Mouse (Mus musculus) forebrain, embryonic 13.5 days (tissue): ENCODE data around the gene Kidins220. TPM values are rescaled to one million over a fixed set of nuclear protein-coding genes. Genes with fewer than 3 reads are reported as not detected.

Experiments used
- ATAC-seq: fragments of 200-750 bp; cut with Nextera tagmentation; 2 replicates; pipeline ENCODE4 v1.8.0; 2017
- H3K27ac ChIP-seq: fragments of 300-500 bp; sonication (generic); 2 replicates; pipeline ENCODE4 v1.5.1; 2015; ENCODE audit warnings: inconsistent platforms, mild to moderate bottlenecking, moderate library complexity
- H3K27me3 ChIP-seq: fragments of 300-500 bp; sonication (generic); 2 replicates; pipeline ENCODE4 v1.6.1; 2015; ENCODE audit warnings: mild to moderate bottlenecking, inconsistent platforms
- H3K36me3 ChIP-seq: fragments of 300-500 bp; sonication (generic); 2 replicates; pipeline ENCODE4 v1.6.1; 2015; ENCODE audit warnings: mild to moderate bottlenecking, inconsistent platforms; ENCODE audit not compliant: poor library complexity, severe bottlenecking
- H3K4me1 ChIP-seq: fragments of 300-500 bp; sonication (generic); 2 replicates; pipeline ENCODE4 v1.6.1; 2015; ENCODE audit warnings: inconsistent platforms
- H3K4me2 ChIP-seq: fragments of 300-500 bp; sonication (generic); 2 replicates; pipeline ENCODE4 v1.6.1; 2015; ENCODE audit warnings: inconsistent platforms, mild to moderate bottlenecking, moderate library complexity
- H3K4me3 ChIP-seq: fragments of 300-500 bp; sonication (generic); 2 replicates; pipeline ENCODE4 v1.5.1; 2015; ENCODE audit warnings: mild to moderate bottlenecking, inconsistent platforms
- H3K9ac ChIP-seq: fragments of 300-500 bp; sonication (generic); 2 replicates; pipeline ENCODE4 v1.6.1; 2015; ENCODE audit warnings: mild to moderate bottlenecking, inconsistent platforms
- H3K9me3 ChIP-seq: fragments of 300-500 bp; sonication (generic); replicated peaks from 2 replicates; pipeline ENCODE4 v1.6.1; 2016; ENCODE audit warnings: inconsistent platforms
- WGBS: fragments of 180-500 bp; shearing (Covaris S2); methylation state at CpG from one replicate; pipeline ENCODE4 v1.1.7; 2015; 5-methylcytosine and 5-hydroxymethylcytosine counted together
- polyA plus RNA-seq: library from polyadenylated mRNA; unstranded; fragments of >200 nt; fragmentation: Nextera tagmentation; extraction: Ambion mirVana; gene quantifications from 2 replicates; pipeline ENCODE4 v1.2.1, GENCODE M21; 2015

Kidins220 gene
- polyA plus RNA-seq, 1 experiment from 2014 or later = 72.4 TPM

- no peak overlapping the region for H3K4me2 ChIP-seq
- no peaks in the 10 kb centered on the region for H3K9me3 ChIP-seq
- H3K4me3 ChIP-seq = no peak overlapping the region
- WGBS = 87% methylated on average over 4 of the region's 4 CpGs
- no peak for ATAC-seq
- no peaks in the 10 kb centered on the region for H3K4me1 ChIP-seq
- no peak overlapping the region for H3K27ac ChIP-seq
- H3K36me3 ChIP-seq = peaks cover 62% of the 10 kb centered on the region
- H3K9ac ChIP-seq = no peak overlapping the region
- no peaks in the 10 kb centered on the region for H3K27me3 ChIP-seq
These were observed 31.3 kb upstream of the Kidins220 start for GRCm38 (mm10) chr12:24943427-24943826.

- WGBS = 97% methylated on average over 7 of the region's 7 CpGs
- Histone ChIP-seq H3K27me3 (no peaks in the 10 kb centered on the region), H3K27ac (no peak overlapping the region)
These were observed 30.1 kb upstream of the Kidins220 start for GRCm38 (mm10) chr12:24944597-24944996.

GRCm38 (mm10) chr12:24947065-24947464 lies 27.7 kb upstream of the Kidins220 start:
- H3K9me3 ChIP-seq = no peaks in the 10 kb centered on the region
- no peak overlapping the region for H3K4me2 ChIP-seq
- no peak overlapping the region for H3K27ac ChIP-seq
- WGBS = 94% methylated on average over 14 of the region's 14 CpGs
- ATAC-seq = no peak
- no peaks in the 10 kb centered on the region for H3K27me3 ChIP-seq
- H3K36me3 ChIP-seq = peaks cover 61% of the 10 kb centered on the region
- H3K4me3 ChIP-seq = no peak overlapping the region
- H3K9ac ChIP-seq = no peak overlapping the region
- no peaks in the 10 kb centered on the region for H3K4me1 ChIP-seq

More at GRCm38 (mm10) chr12:24944597-24944996, 30.1 kb upstream of the Kidins220 start:
- H3K4me3 ChIP-seq = no peak overlapping the region
- peaks cover 63% of the 10 kb centered on the region for H3K36me3 ChIP-seq
- no peak overlapping the region for H3K9ac ChIP-seq
- no peaks in the 10 kb centered on the region for H3K9me3 ChIP-seq
- H3K4me2 ChIP-seq = no peak overlapping the region
- no peaks in the 10 kb centered on the region for H3K4me1 ChIP-seq
- no peak for ATAC-seq

- peak; percentile 37; the same call in 1 of the 2 replicates for ATAC-seq
- Histone ChIP-seq H3K4me3 (no peak overlapping the region), H3K9ac (no peak overlapping the region), H3K27ac (no peak overlapping the region), H3K27me3 (no peaks in the 10 kb centered on the region), H3K4me1 (no peaks in the 10 kb centered on the region), H3K9me3 (no peaks in the 10 kb centered on the region), H3K36me3 (peaks cover 54% of the 10 kb centered on the region), H3K4me2 (no peak overlapping the region)
- WGBS = 61% methylated on average over 3 of the region's 3 CpGs
These were observed 26.4 kb upstream of the Kidins220 start for GRCm38 (mm10) chr12:24948344-24948743.

GRCm38 (mm10) chr12:24950376-24951046 lies 24.2 kb upstream of the Kidins220 start:
- H3K36me3 ChIP-seq = peaks cover 62% of the 10 kb centered on the region
- H3K9me3 ChIP-seq = no peaks in the 10 kb centered on the region
- H3K9ac ChIP-seq = no peak overlapping the region
- no peak overlapping the region for H3K4me2 ChIP-seq
- H3K27me3 ChIP-seq = no peaks in the 10 kb centered on the region
- H3K27ac ChIP-seq = no peak overlapping the region
- ATAC-seq = no peak
- no peaks in the 10 kb centered on the region for H3K4me1 ChIP-seq
- H3K4me3 ChIP-seq = no peak overlapping the region
- WGBS = 89% methylated on average over 7 of the region's 7 CpGs

- Histone ChIP-seq H3K9me3 (no peaks in the 10 kb centered on the region), H3K9ac (no peak overlapping the region), H3K27me3 (no peaks in the 10 kb centered on the region), H3K4me3 (no peak overlapping the region), H3K4me1 (no peaks in the 10 kb centered on the region), H3K36me3 (peaks cover 73% of the 10 kb centered on the region), H3K4me2 (no peak overlapping the region), H3K27ac (no peak overlapping the region)
- ATAC-seq = peak; percentile 63; the same call in 1 of the 2 replicates
- 64% methylated on average over 6 of the region's 6 CpGs for WGBS
These were observed 22.6 kb upstream of the Kidins220 start for GRCm38 (mm10) chr12:24952147-24952546.

- no peak overlapping the region for H3K4me3 ChIP-seq
- H3K27ac ChIP-seq = no peak overlapping the region
- no peaks in the 10 kb centered on the region for H3K27me3 ChIP-seq
- H3K36me3 ChIP-seq = peaks cover 81% of the 10 kb centered on the region
- no peak overlapping the region for H3K9ac ChIP-seq
- H3K9me3 ChIP-seq = no peaks in the 10 kb centered on the region
- 84% methylated on average over 9 of the region's 9 CpGs for WGBS
- no peak for ATAC-seq
- no peaks in the 10 kb centered on the region for H3K4me1 ChIP-seq
- H3K4me2 ChIP-seq = no peak overlapping the region
These were observed 19.6 kb upstream of the Kidins220 start for GRCm38 (mm10) chr12:24955137-24955536.

GRCm38 (mm10) chr12:24958526-24958925 lies 16.2 kb upstream of the Kidins220 start:
- H3K36me3 ChIP-seq = peaks cover 62% of the 10 kb centered on the region
- H3K4me1 ChIP-seq = peaks cover 10% of the 10 kb centered on the region; the same call in 1 of the 2 replicates
- ATAC-seq = no peak
- no peak overlapping the region for H3K27ac ChIP-seq
- H3K4me3 ChIP-seq = no peak overlapping the region
- H3K4me2 ChIP-seq = no peak overlapping the region
- no peak overlapping the region for H3K9ac ChIP-seq
- H3K27me3 ChIP-seq = no peaks in the 10 kb centered on the region
- WGBS = 96% methylated on average over 3 of the region's 3 CpGs
- H3K9me3 ChIP-seq = no peaks in the 10 kb centered on the region

- WGBS = 89% methylated on average over 7 of the region's 7 CpGs
- no peaks in the 10 kb centered on the region for H3K27me3 ChIP-seq
- no peak for ATAC-seq
These were observed 12.9 kb upstream of the Kidins220 start for GRCm38 (mm10) chr12:24961821-24962220.

GRCm38 (mm10) chr12:24962362-24962967 lies 12.3 kb upstream of the Kidins220 start:
- ATAC-seq = no peak
- WGBS = 83% methylated on average over 11 of the region's 11 CpGs
- Histone ChIP-seq H3K9ac (no peak overlapping the region), H3K9me3 (no peaks in the 10 kb centered on the region), H3K36me3 (peaks cover 30% of the 10 kb centered on the region), H3K4me1 (peaks cover 10% of the 10 kb centered on the region; the same call in 1 of the 2 replicates), H3K4me3 (no peak overlapping the region), H3K27me3 (no peaks in the 10 kb centered on the region), H3K4me2 (no peak overlapping the region), H3K27ac (no peak overlapping the region)

More at GRCm38 (mm10) chr12:24961821-24962220, 12.9 kb upstream of the Kidins220 start:
- H3K36me3 ChIP-seq = peaks cover 34% of the 10 kb centered on the region
- H3K4me1 ChIP-seq = peaks cover 10% of the 10 kb centered on the region; the same call in 1 of the 2 replicates
- H3K9ac ChIP-seq = no peak overlapping the region
- no peaks in the 10 kb centered on the region for H3K9me3 ChIP-seq
- no peak overlapping the region for H3K4me3 ChIP-seq
- H3K27ac ChIP-seq = no peak overlapping the region
- H3K4me2 ChIP-seq = no peak overlapping the region

GRCm38 (mm10) chr12:24963393-24964022 lies 11.2 kb upstream of the Kidins220 start:
- 64% methylated on average over 13 of the region's 13 CpGs for WGBS
- no peaks in the 10 kb centered on the region for H3K9me3 ChIP-seq
- H3K36me3 ChIP-seq = peaks cover 19% of the 10 kb centered on the region
- H3K27me3 ChIP-seq = no peaks in the 10 kb centered on the region
- no peak overlapping the region for H3K4me3 ChIP-seq
- peaks cover 10% of the 10 kb centered on the region; the same call in 1 of the 2 replicates for H3K4me1 ChIP-seq
- H3K9ac ChIP-seq = no peak overlapping the region
- ATAC-seq = no peak
- H3K27ac ChIP-seq = no peak overlapping the region
- H3K4me2 ChIP-seq = no peak overlapping the region

- Histone ChIP-seq H3K27ac (no peak overlapping the region), H3K36me3 (peaks cover 5% of the 10 kb centered on the region; the same call in 1 of the 2 replicates), H3K4me3 (no peak overlapping the region), H3K4me1 (peaks cover 10% of the 10 kb centered on the region; the same call in 1 of the 2 replicates), H3K4me2 (no peak overlapping the region), H3K27me3 (no peaks in the 10 kb centered on the region), H3K9ac (no peak overlapping the region), H3K9me3 (no peaks in the 10 kb centered on the region)
- WGBS = 95% methylated on average over 6 of the region's 6 CpGs
- ATAC-seq = no peak
These were observed 9.3 kb upstream of the Kidins220 start for GRCm38 (mm10) chr12:24965406-24965805.
